Mouse (Mus musculus) heart, embryonic 10.5 days (tissue): Measurements from ENCODE around the gene Apol7c. TPM values are rescaled to one million over a fixed set of nuclear protein-coding genes. Genes with fewer than 3 reads are reported as not detected.
"Not testable (repeated sequence)": the region's sequence is repeated elsewhere in the genome, so short reads cannot be mapped to it uniquely, and the experiment has no call there.

Source experiments
- DNase-seq: peaks from one replicate; pipeline ENCODE4 v3.0.0-alpha.2; 2017; ENCODE audit warnings: low spot score
- H3K27ac ChIP-seq: fragments of 300-500 bp; sonication (generic); 2 replicates; pipeline ENCODE4 v1.5.1; 2016; ENCODE audit warnings: mild to moderate bottlenecking
- H3K27me3 ChIP-seq: fragments of 300-500 bp; sonication (generic); 2 replicates; pipeline ENCODE4 v1.6.1; 2016; ENCODE audit warnings: mild to moderate bottlenecking; ENCODE audit not compliant: poor library complexity, insufficient read depth, severe bottlenecking
- H3K36me3 ChIP-seq: fragments of 300-500 bp; sonication (generic); 2 replicates; pipeline ENCODE4 v1.6.1; 2016; ENCODE audit warnings: mild to moderate bottlenecking, moderate library complexity
- H3K4me1 ChIP-seq: fragments of 300-500 bp; sonication (generic); 2 replicates; pipeline ENCODE4 v1.6.1; 2016; ENCODE audit warnings: mild to moderate bottlenecking
- H3K4me3 ChIP-seq: fragments of 300-500 bp; sonication (generic); 2 replicates; pipeline ENCODE4 v1.5.1; 2016; ENCODE audit warnings: mild to moderate bottlenecking, moderate library complexity
- H3K9me3 ChIP-seq: fragments of 300-500 bp; sonication (generic); 2 replicates; pipeline ENCODE4 v1.6.1; 2016; ENCODE audit warnings: mild to moderate bottlenecking, moderate library complexity
- WGBS: fragments of 180-500 bp; shearing (Covaris S2); methylation state at CpG from one replicate; pipeline ENCODE4 v1.1.7; 2016; 5-methylcytosine and 5-hydroxymethylcytosine counted together
- polyA plus RNA-seq: library from polyadenylated mRNA; unstranded; fragments of >200 nt; fragmentation: Nextera tagmentation; extraction: Ambion mirVana; gene quantifications from 2 replicates; pipeline ENCODE4 v1.2.1, GENCODE M21; 2016

The Apol7c gene
- polyA plus RNA-seq, 1 experiment from 2014 or later: not detected

DNA sequence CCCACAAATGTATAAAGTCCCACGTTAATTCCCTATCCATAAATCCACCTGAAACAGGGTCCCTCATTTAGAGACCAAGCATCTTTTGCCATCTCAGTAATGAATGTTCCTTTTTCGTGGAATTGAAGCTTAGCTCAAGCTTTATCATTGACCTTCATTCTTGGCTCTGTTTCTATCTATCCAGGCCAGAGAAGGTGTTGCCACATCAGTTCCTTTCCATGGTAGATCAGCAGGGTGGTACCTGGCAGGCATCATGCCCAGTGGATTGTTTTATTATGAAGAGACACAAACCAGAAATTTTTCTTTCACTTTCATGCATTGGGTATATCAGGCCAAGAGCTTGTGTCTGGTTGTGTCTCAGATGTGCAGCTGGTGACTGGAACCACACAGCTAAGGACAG, 56.4 kb downstream of the Apol7c start, which contains the start of gene Apol10a:
Apol10a (plus strand) TSS at position 355 of the 400 bp plus-strand sequence.
- H3K36me3 ChIP-seq, H3K4me3 ChIP-seq, H3K27ac ChIP-seq, H3K27me3 ChIP-seq, H3K4me1 ChIP-seq, H3K9me3 ChIP-seq, DNase-seq: not testable (repeated sequence)
- WGBS: 62% methylated on average over 2 of the region's 2 CpGs

Other genes starting within 250 kb of the Apol7c start
- gene Rbfox2, start 226.3 kb downstream of the Apol7c start, polyA plus RNA-seq: 76.2 and 96.5 TPM in 2 replicates
- 0.34 TPM in 1 of 2 replicates, not detected in the other for gene Apol7a, start 134.2 kb downstream of the Apol7c start, polyA plus RNA-seq
- 0.57 TPM in 1 of 2 replicates, not detected in the other for gene Apol9a, start 122.2 kb downstream of the Apol7c start, polyA plus RNA-seq
- gene Apol7b, start 85.8 kb downstream of the Apol7c start, polyA plus RNA-seq: not detected in 2 replicates
- not detected in 2 replicates for gene Apol10a, start 56.3 kb downstream of the Apol7c start, polyA plus RNA-seq
- not detected in 2 replicates for gene Apol11a, start 25.0 kb downstream of the Apol7c start, polyA plus RNA-seq
- gene 1700025B11Rik, start 28.6 kb upstream of the Apol7c start, polyA plus RNA-seq: not detected in 2 replicates
- gene Apol10b, start 62.8 kb upstream of the Apol7c start, polyA plus RNA-seq: not detected in 2 replicates
- gene Gm36245, start 65.9 kb upstream of the Apol7c start, polyA plus RNA-seq: not detected in 2 replicates
- gene Apol11b, start 110.0 kb upstream of the Apol7c start, polyA plus RNA-seq: not detected in 2 replicates
- not detected in 2 replicates for gene Apol7e, start 165.5 kb upstream of the Apol7c start, polyA plus RNA-seq
- not detected in 2 replicates for gene Apol9b, start 195.7 kb upstream of the Apol7c start, polyA plus RNA-seq
- 0.16 and 0.52 TPM in 2 replicates for gene Apol8, start 223.7 kb upstream of the Apol7c start, polyA plus RNA-seq